Comparison of ENCODE assay signal across 8 mouse cellular contexts in genomic region chr15:86186686-86187085, GRCm38 (mm10). TPM values are rescaled to one million over a fixed set of nuclear protein-coding genes. Genes with fewer than 3 reads are reported as not detected.
DNase-seq lines count a peak whose midpoint lies in the region; ATAC-seq and TF ChIP-seq lines count a peak whose summit lies in the region.

No protein-coding gene starts in this region.

- no peak overlapping the region for H3K27ac ChIP-seq in forebrain, postnatal 0 days (ENCODE audit: low read depth, low read length)
- no peak overlapping the region for H3K27ac ChIP-seq in forebrain, embryonic 16.5 days (ENCODE audit: low read length)
- H3K27ac ChIP-seq in midbrain, embryonic 14.5 days (replicated peaks; ENCODE audit: low read depth, low read length): no peak overlapping the region
- H3K27ac ChIP-seq in intestine, postnatal 0 days (ENCODE audit: low read depth, low read length): no peak overlapping the region

- H3K27me3 ChIP-seq in forebrain, postnatal 0 days (ENCODE audit: insufficient read depth, low read length): no peaks in the 10 kb centered on the region
- no peaks in the 10 kb centered on the region for H3K27me3 ChIP-seq in forebrain, embryonic 16.5 days (replicated peaks; ENCODE audit: control insufficient read depth, insufficient read depth, low read length)
- no peaks in the 10 kb centered on the region for H3K27me3 ChIP-seq in midbrain, embryonic 14.5 days (ENCODE audit: control insufficient read depth, insufficient read depth, low read length)
- no peaks in the 10 kb centered on the region for H3K27me3 ChIP-seq in intestine, postnatal 0 days (replicated peaks; ENCODE audit: control insufficient read depth, insufficient read depth, low read length)

- H3K9me3 ChIP-seq in forebrain, postnatal 0 days (ENCODE audit: low read length): no peaks in the 10 kb centered on the region
- H3K9me3 ChIP-seq in forebrain, embryonic 16.5 days (ENCODE audit: control insufficient read depth, low read length): no peaks in the 10 kb centered on the region
- H3K9me3 ChIP-seq in midbrain, embryonic 14.5 days (ENCODE audit: control insufficient read depth, low read length): no peaks in the 10 kb centered on the region
- no peaks in the 10 kb centered on the region for H3K9me3 ChIP-seq in intestine, postnatal 0 days (ENCODE audit: control insufficient read depth)

- ATAC-seq in forebrain, postnatal 0 days: no peak
- no peak for ATAC-seq in forebrain, embryonic 16.5 days
- no peak for ATAC-seq in midbrain, embryonic 14.5 days (ENCODE audit: low FRiP score, low TSS enrichment)
- no peak for ATAC-seq in intestine, postnatal 0 days

- H3K36me3 ChIP-seq in forebrain, postnatal 0 days (ENCODE audit: insufficient read depth): no peaks in the 10 kb centered on the region
- no peaks in the 10 kb centered on the region for H3K36me3 ChIP-seq in forebrain, embryonic 16.5 days (ENCODE audit: control insufficient read depth, insufficient read depth)
- H3K36me3 ChIP-seq in midbrain, embryonic 14.5 days (ENCODE audit: control insufficient read depth, insufficient read depth, low read length): no peaks in the 10 kb centered on the region
- H3K36me3 ChIP-seq in intestine, postnatal 0 days (ENCODE audit: control insufficient read depth, insufficient read depth): no peaks in the 10 kb centered on the region

- WGBS in forebrain, postnatal 0 days: 50% methylated on average over 3 of the region's 3 CpGs
- WGBS in forebrain, embryonic 16.5 days: 49% methylated on average over 3 of the region's 3 CpGs
- 51% methylated on average over 3 of the region's 3 CpGs for WGBS in midbrain, embryonic 14.5 days
- 54% methylated on average over 3 of the region's 3 CpGs for WGBS in intestine, postnatal 0 days

- DNase-seq in forebrain, postnatal 0 days: no peak
- peak; percentile 44 to 59 for DNase-seq in lung, adult 18-20 months
- DNase-seq in lung, postnatal 25 days (ENCODE audit: low spot score): no peak
- peak; percentile 34 to 45 for DNase-seq in cerebellum, postnatal 36 days
- DNase-seq in midbrain, embryonic 14.5 days: no peak
- no peak for DNase-seq in ovary, adult 18-20 months (ENCODE audit: low spot score)

- 0 out of 2 replicates have a peak overlapping the region, but pooled peaks have one; percentile 96 for H3K9ac ChIP-seq in forebrain, postnatal 0 days
- no peak overlapping the region for H3K9ac ChIP-seq in forebrain, embryonic 16.5 days (replicated peaks; ENCODE audit: low read depth, low read length)
- no peak overlapping the region for H3K9ac ChIP-seq in midbrain, embryonic 14.5 days (replicated peaks; ENCODE audit: low read length)
- H3K9ac ChIP-seq in intestine, postnatal 0 days (ENCODE audit: low read depth, low read length): no peak overlapping the region

- H3K4me1 ChIP-seq in forebrain, postnatal 0 days (ENCODE audit: insufficient read depth): peaks cover 14% of the 10 kb centered on the region; the same call in 1 of the 2 replicates
- H3K4me1 ChIP-seq in forebrain, embryonic 16.5 days (replicated peaks; ENCODE audit: control insufficient read depth, insufficient read depth, low read length): peaks cover 37% of the 10 kb centered on the region
- peaks cover 31% of the 10 kb centered on the region for H3K4me1 ChIP-seq in midbrain, embryonic 14.5 days (ENCODE audit: control insufficient read depth, insufficient read depth, low read length)
- H3K4me1 ChIP-seq in intestine, postnatal 0 days (replicated peaks; ENCODE audit: control insufficient read depth, insufficient read depth, low read length): 0 out of 2 replicates have a peak, but pooled peaks cover 4% of the 10 kb centered on the region

- no peak for TF ChIP-seq CTCF in forebrain, postnatal 0 days (IDR thresholded peaks at IDR 0.05; ENCODE audit: low read depth)
- TF ChIP-seq CTCF in intestine, postnatal 0 days (IDR thresholded peaks at IDR 0.05; ENCODE audit: low read depth): no peak

- H3K4me3 ChIP-seq in forebrain, postnatal 0 days (ENCODE audit: low read depth, low read length): peak overlapping the region; percentile 90; the same call in 1 of the 2 replicates
- H3K4me3 ChIP-seq in forebrain, embryonic 16.5 days (replicated peaks; ENCODE audit: low read length): no peak overlapping the region
- H3K4me3 ChIP-seq in midbrain, embryonic 14.5 days (replicated peaks; ENCODE audit: low read depth, low read length): no peak overlapping the region
- H3K4me3 ChIP-seq in intestine, postnatal 0 days (ENCODE audit: low read depth, low read length): no peak overlapping the region

- H3K4me2 ChIP-seq in forebrain, postnatal 0 days (ENCODE audit: low read depth): peak overlapping the region; percentile 87; the same call in 1 of the 2 replicates
- H3K4me2 ChIP-seq in forebrain, embryonic 16.5 days (ENCODE audit: low read length): no peak overlapping the region
- peak overlapping the region; percentile 81; the same call in 1 of the 2 replicates for H3K4me2 ChIP-seq in midbrain, embryonic 14.5 days (ENCODE audit: low read length)
- H3K4me2 ChIP-seq in intestine, postnatal 0 days (replicated peaks; ENCODE audit: low read depth): no peak overlapping the region

RNA-seq across cellular contexts. Expression of gene Cerk, which starts 0.7 kb away (rescaled TPM):
- total RNA-seq in forebrain, postnatal 0 days (2014; rRNA removed): 31.7 and 32.9 TPM in 2 replicates
- 14.5 and 18.0 TPM in 2 replicates for polyA plus RNA-seq in forebrain, postnatal 0 days (2015; fragmentation: Nextera tagmentation; extraction: Ambion mirVana)
- polyA plus RNA-seq in forebrain, embryonic 16.5 days (2015; fragmentation: Nextera tagmentation; extraction: Ambion mirVana): 23.4 and 23.8 TPM in 2 replicates
- 20.3 and 23.5 TPM in 2 replicates for polyA plus RNA-seq in midbrain, embryonic 14.5 days (2014; fragmentation: Nextera tagmentation; extraction: Ambion mirVana)
- polyA plus RNA-seq in intestine, postnatal 0 days (2015; fragmentation: Nextera tagmentation; extraction: Ambion mirVana): 4.1 and 4.2 TPM in 2 replicates

RNA-seq across cellular contexts. Expression of gene Tbc1d22a, which starts 27.6 kb away (rescaled TPM):
- 20.5 and 22.1 TPM in 2 replicates for total RNA-seq in forebrain, postnatal 0 days (2014; rRNA removed)
- 12.1 and 13.1 TPM in 2 replicates for polyA plus RNA-seq in forebrain, postnatal 0 days (2015; fragmentation: Nextera tagmentation; extraction: Ambion mirVana)
- 11.6 and 13.4 TPM in 2 replicates for polyA plus RNA-seq in forebrain, embryonic 16.5 days (2015; fragmentation: Nextera tagmentation; extraction: Ambion mirVana)
- 9.3 and 11.9 TPM in 2 replicates for polyA plus RNA-seq in midbrain, embryonic 14.5 days (2014; fragmentation: Nextera tagmentation; extraction: Ambion mirVana)
- polyA plus RNA-seq in intestine, postnatal 0 days (2015; fragmentation: Nextera tagmentation; extraction: Ambion mirVana): 15.3 and 16.7 TPM in 2 replicates

Comparison
In these comparisons a context has a peak if more than half of its experiments do, and no peak if none do; other contexts are left out.
1. DNase-seq: peak in lung, adult 18-20 months (2 of 2) and cerebellum, postnatal 36 days (2 of 2); none in forebrain, postnatal 0 days (single experiment), lung, postnatal 25 days (single experiment), midbrain, embryonic 14.5 days (single experiment) and ovary, adult 18-20 months (single experiment).
2. H3K4me2 ChIP-seq: peak in forebrain, postnatal 0 days (single experiment) and midbrain, embryonic 14.5 days (single experiment); none in forebrain, embryonic 16.5 days (single experiment) and intestine, postnatal 0 days (single experiment).